Mouse (Mus musculus): ENCODE measurements at regions not wholly inside any gene's neighbourhood (a gene's known extent, or its start where the extent isn't known, plus 50 kb on each side); places are given as distances from the start of the nearest gene placed in this dataset.

- DNase-seq: peak; percentile 24
These were observed 51.2 kb upstream of the Slc1a3 start for GRCm38 (mm10) chr15:8761741-8762271.

DNA sequence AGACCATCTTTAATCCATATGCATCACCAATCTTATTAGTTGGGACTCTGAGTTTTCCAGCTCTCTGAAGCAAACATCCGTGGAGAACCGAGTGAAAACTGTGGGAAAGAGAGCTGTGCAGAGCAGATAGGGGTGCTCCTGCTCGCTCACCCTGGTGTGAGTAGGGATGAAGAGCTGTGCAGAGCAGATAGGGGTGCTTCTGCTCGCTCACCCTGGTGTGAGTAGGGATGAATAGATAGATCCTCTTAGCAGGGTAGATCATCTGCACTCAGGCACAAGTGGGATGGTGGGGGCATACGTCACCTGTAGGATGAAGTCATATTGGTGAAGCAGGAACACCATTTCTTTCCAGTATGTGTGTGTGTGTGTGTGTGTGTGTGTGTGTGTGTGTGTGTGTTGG is 50.6 kb upstream of the Slc1a3 start:
- DNase-seq: no peak

Measured in retina, postnatal 1 day (tissue).